Mouse (Mus musculus): Measurements from ENCODE around the gene Fstl5.

- 0 out of 2 replicates have a peak, but pooled peaks have one; percentile 17 for TF ChIP-seq ZC3H11A (IDR thresholded peaks at IDR 0.05; ENCODE audit: borderline replicate concordance, low read depth, low read length)
- no peak for TF ChIP-seq HCFC1 (IDR thresholded peaks at IDR 0.05; ENCODE audit: borderline replicate concordance, insufficient read depth, low read length)
- TF ChIP-seq CHD2 (IDR thresholded peaks at IDR 0.05; ENCODE audit: low read depth, low read length), result no peak
- no peak for TF ChIP-seq MAFK (IDR thresholded peaks at IDR 0.05; ENCODE audit: insufficient read depth, low read depth, low read length)
- 0 out of 2 replicates have a peak, but pooled peaks have one; percentile 19 for TF ChIP-seq ZNF384 (IDR thresholded peaks at IDR 0.05; ENCODE audit: low read depth, low read length)
These were observed at the start of gene Fstl5 for GRCm38 (mm10) chr3:76074060-76074707.

Data from ES-E14 (cell line).